Mouse (Mus musculus) liver, postnatal 0 days (tissue): ENCODE data around the gene Kifc5b. TPM values are rescaled to one million over a fixed set of nuclear protein-coding genes. Genes with fewer than 3 reads are reported as not detected.
"Not testable (repeated sequence)": the region's sequence is repeated elsewhere in the genome, so short reads cannot be mapped to it uniquely, and the experiment has no call there.

ENCODE experiments used
- ATAC-seq: fragments of 200-750 bp; cut with Nextera tagmentation; 2 replicates; pipeline ENCODE4 v1.8.0; 2017; ENCODE audit warnings: mild to moderate bottlenecking, moderate library complexity
- DNase-seq: peaks from one replicate; pipeline ENCODE4 v3.0.0-alpha.2; 2016
- H3K27ac ChIP-seq: fragments of 300-500 bp; sonication (generic); 2 replicates; pipeline ENCODE4 v1.5.1; 2014; ENCODE audit warnings: antibody characterized with exemption, moderate library complexity, mild to moderate bottlenecking, low read depth
- H3K27me3 ChIP-seq: fragments of 300-500 bp; sonication (generic); 2 replicates; pipeline ENCODE4 v1.6.1; 2014; ENCODE audit warnings: low read length, control low read depth, mixed read lengths; ENCODE audit not compliant: insufficient read depth
- H3K36me3 ChIP-seq: fragments of 300-500 bp; sonication (generic); replicated peaks from 2 replicates; pipeline ENCODE4 v1.6.1; 2014; ENCODE audit warnings: mild to moderate bottlenecking, control low read depth, low read length, moderate library complexity, mixed read lengths; ENCODE audit not compliant: insufficient read depth
- H3K4me1 ChIP-seq: fragments of 300-500 bp; sonication (generic); 2 replicates; pipeline ENCODE4 v1.6.1; 2014; ENCODE audit warnings: antibody characterized with exemption, mild to moderate bottlenecking, control low read depth; ENCODE audit not compliant: insufficient read depth
- H3K4me2 ChIP-seq: fragments of 300-500 bp; sonication (generic); 2 replicates; pipeline ENCODE4 v1.6.1; 2014; ENCODE audit warnings: low read depth, mild to moderate bottlenecking, low read length, moderate library complexity, mixed read lengths
- H3K4me3 ChIP-seq: fragments of 300-500 bp; sonication (generic); 2 replicates; pipeline ENCODE4 v1.5.1; 2014; ENCODE audit warnings: low read depth, low read length
- H3K9ac ChIP-seq: fragments of 300-500 bp; sonication (generic); replicated peaks from 2 replicates; pipeline ENCODE4 v1.6.1; 2014; ENCODE audit warnings: mild to moderate bottlenecking, moderate library complexity
- H3K9me3 ChIP-seq: fragments of 300-500 bp; sonication (generic); 2 replicates; pipeline ENCODE4 v1.6.1; 2016; ENCODE audit warnings: mild to moderate bottlenecking, control low read depth, low read length, mixed read lengths
- CTCF ChIP-seq: sonication (generic); IDR thresholded peaks from 2 replicates; pipeline ENCODE4 v1.5.1; 2016; ENCODE audit warnings: antibody characterized with exemption, low read depth
- EP300 ChIP-seq: IDR thresholded peaks from 2 replicates; pipeline ENCODE4 v1.6.1; 2016; ENCODE audit warnings: antibody characterized with exemption, low read depth, mild to moderate bottlenecking
- WGBS: fragments of 180-500 bp; shearing (Covaris S2); extraction: QIAGEN DNeasy Blood & Tissue Kit; methylation state at CpG from one replicate; pipeline ENCODE4 v1.1.7; 2014; ENCODE audit not compliant: insufficient replicate concordance; 5-methylcytosine and 5-hydroxymethylcytosine counted together
- polyA plus RNA-seq: library from polyadenylated mRNA; unstranded; fragments of >200 nt; fragmentation: Nextera tagmentation; extraction: Ambion mirVana; gene quantifications from 2 replicates; pipeline ENCODE4 v1.2.1, GENCODE M21; 2015

Kifc5b gene
- polyA plus RNA-seq, 1 experiment from 2014 or later: 2.7 TPM

GRCm38 (mm10) chr17:26971247-26971905 is 54.5 kb downstream of the Kifc5b start:
- no peak overlapping the region; the same call in 1 of the 2 replicates for H3K9ac ChIP-seq
- TF ChIP-seq EP300 (no peak), CTCF (no peak)
- peaks cover 9% of the 10 kb centered on the region for H3K36me3 ChIP-seq
- no peak overlapping the region for H3K27ac ChIP-seq
- 61% methylated on average over 8 of the region's 8 CpGs for WGBS
- H3K27me3 ChIP-seq: no peaks in the 10 kb centered on the region
- 0 out of 2 replicates have a peak overlapping the region, but pooled peaks have one; percentile 100 for H3K4me2 ChIP-seq
- DNase-seq (no peak), ATAC-seq (no peak)
- 0 out of 2 replicates have a peak overlapping the region, but pooled peaks have one; percentile 82 for H3K4me3 ChIP-seq
- peaks cover 18% of the 10 kb centered on the region for H3K4me1 ChIP-seq
- no peaks in the 10 kb centered on the region for H3K9me3 ChIP-seq

- 2% methylated on average over 3 of the region's 3 CpGs for WGBS
- Histone ChIP-seq H3K27ac (peak overlapping the region; percentile 89), H3K36me3 (peaks cover 13% of the 10 kb centered on the region), H3K27me3 (no peaks in the 10 kb centered on the region), H3K9ac (peak overlapping the region; percentile 87), H3K4me3 (peak overlapping the region; percentile 82), H3K4me1 (peaks cover 18% of the 10 kb centered on the region), H3K9me3 (no peaks in the 10 kb centered on the region), H3K4me2 (peak overlapping the region; percentile 100)
- ATAC-seq: no peak
- no peak for TF ChIP-seq EP300
- TF ChIP-seq CTCF: no peak
- DNase-seq: no peak
These were observed 55.2 kb downstream of the Kifc5b start for GRCm38 (mm10) chr17:26972107-26972506.

GRCm38 (mm10) chr17:26972703-26973574 is 56.0 kb downstream of the Kifc5b start, which contains the start of gene Zbtb9:
Zbtb9 (plus strand) TSS chr17:26973167.
- Histone ChIP-seq H3K4me1 (peaks cover 18% of the 10 kb centered on the region), H3K27me3 (no peaks in the 10 kb centered on the region), H3K36me3 (peaks cover 13% of the 10 kb centered on the region), H3K9me3 (no peaks in the 10 kb centered on the region), H3K4me2 (peak within 1 kb of the TSS; percentile 100), H3K27ac (peak within 1 kb of the TSS; percentile 89), H3K4me3 (peak within 1 kb of the TSS; percentile 82), H3K9ac (peak within 1 kb of the TSS; percentile 87)
- WGBS: under 1% methylated on average over 63 of the region's 75 CpGs
- ATAC-seq (peak; percentile 100), DNase-seq (peak; percentile 97)
- no peak for TF ChIP-seq CTCF
- no peak for TF ChIP-seq EP300

DNA sequence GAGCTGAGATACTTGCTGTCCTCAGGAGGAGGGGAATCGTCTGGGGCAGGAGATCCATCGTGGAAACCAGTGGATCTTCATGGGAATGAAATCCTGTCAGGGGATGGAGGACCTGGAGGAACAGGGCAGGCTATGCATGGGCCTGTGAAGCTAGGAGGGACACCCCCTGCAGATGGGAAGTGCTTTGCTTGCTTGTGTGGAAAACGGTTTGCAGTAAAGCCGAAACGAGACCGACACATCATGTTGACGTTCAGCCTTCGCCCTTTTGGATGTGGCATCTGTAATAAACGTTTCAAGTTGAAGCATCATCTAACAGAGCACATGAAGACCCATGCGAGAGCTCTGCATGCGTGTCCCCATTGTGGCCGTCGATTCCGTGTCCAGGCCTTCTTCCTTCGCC is 57.7 kb downstream of the Kifc5b start:
- no peak for DNase-seq
- Histone ChIP-seq H3K27me3 (no peaks in the 10 kb centered on the region), H3K4me1 (peaks cover 18% of the 10 kb centered on the region), H3K9ac (peak overlapping the region; percentile 87; the same call in 1 of the 2 replicates), H3K4me2 (peak overlapping the region; percentile 100; the same call in 1 of the 2 replicates), H3K27ac (no peak overlapping the region), H3K36me3 (peaks cover 13% of the 10 kb centered on the region), H3K9me3 (no peaks in the 10 kb centered on the region), H3K4me3 (no peak overlapping the region)
- no peak for ATAC-seq
- 85% methylated on average over 15 of the region's 15 CpGs for WGBS
- no peak for TF ChIP-seq EP300
- TF ChIP-seq CTCF: no peak

GRCm38 (mm10) chr17:26975415-26975814 is 58.5 kb downstream of the Kifc5b start:
- Histone ChIP-seq H3K9ac (no peak overlapping the region), H3K4me2 (no peak overlapping the region), H3K4me3 (no peak overlapping the region), H3K4me1 (peaks cover 18% of the 10 kb centered on the region), H3K36me3 (peaks cover 13% of the 10 kb centered on the region), H3K27ac (no peak overlapping the region), H3K27me3 (no peaks in the 10 kb centered on the region), H3K9me3 (no peaks in the 10 kb centered on the region)
- DNase-seq (no peak), ATAC-seq (no peak)
- TF ChIP-seq EP300 (no peak), CTCF (peak; percentile 60)

GRCm38 (mm10) chr17:26977354-26977753 is 60.5 kb downstream of the Kifc5b start:
- 82% methylated on average over 6 of the region's 6 CpGs for WGBS
- not testable (repeated sequence) for DNase-seq, ATAC-seq, H3K9me3 ChIP-seq, H3K27me3 ChIP-seq, H3K4me2 ChIP-seq, H3K27ac ChIP-seq, H3K9ac ChIP-seq, H3K4me3 ChIP-seq
- Histone ChIP-seq H3K4me1 (peaks cover 10% of the 10 kb centered on the region), H3K36me3 (peaks cover 13% of the 10 kb centered on the region)
- TF ChIP-seq CTCF: peak; percentile 26; the same call in 1 of the 2 replicates
